Mouse (Mus musculus) limb, embryonic 11.5 days (tissue): Measurements from ENCODE around the gene Gm15737. TPM values are rescaled to one million over a fixed set of nuclear protein-coding genes. Genes with fewer than 3 reads are reported as not detected.

Experiments
- ATAC-seq: fragments of 200-750 bp; cut with Nextera tagmentation; 2 replicates; pipeline ENCODE4 v1.8.0; 2017; ENCODE audit warnings: low read depth; ENCODE audit not compliant: insufficient number of reproducible peaks, low FRiP score, low TSS enrichment
- DNase-seq: peaks from one replicate; pipeline ENCODE4 v3.0.0-alpha.2; 2015; ENCODE audit warnings: low spot score
- H3K27ac ChIP-seq: fragments of 300-500 bp; sonication (generic); replicated peaks from 2 replicates; pipeline ENCODE4 v1.5.1; 2014; ENCODE audit warnings: low read depth, mild to moderate bottlenecking, low read length
- H3K27me3 ChIP-seq: fragments of 300-500 bp; sonication (generic); 2 replicates; pipeline ENCODE4 v1.6.1; 2014; ENCODE audit warnings: mild to moderate bottlenecking, low read length, mixed read lengths; ENCODE audit not compliant: control insufficient read depth, insufficient read depth
- H3K36me3 ChIP-seq: fragments of 300-500 bp; sonication (generic); 2 replicates; pipeline ENCODE4 v1.6.1; 2014; ENCODE audit warnings: mild to moderate bottlenecking, low read length, moderate library complexity, mixed read lengths; ENCODE audit not compliant: control insufficient read depth, insufficient read depth
- H3K4me1 ChIP-seq: fragments of 300-500 bp; sonication (generic); 2 replicates; pipeline ENCODE4 v1.6.1; 2014; ENCODE audit warnings: low read length, mixed read lengths; ENCODE audit not compliant: control insufficient read depth, insufficient read depth
- H3K4me2 ChIP-seq: fragments of 300-500 bp; sonication (generic); 2 replicates; pipeline ENCODE4 v1.6.1; 2014; ENCODE audit warnings: low read depth, mild to moderate bottlenecking, moderate library complexity; ENCODE audit not compliant: severe bottlenecking
- H3K4me3 ChIP-seq: fragments of 300-500 bp; sonication (generic); 2 replicates; pipeline ENCODE4 v1.5.1; 2014; ENCODE audit warnings: low read depth, low read length
- H3K9ac ChIP-seq: fragments of 300-500 bp; sonication (generic); 2 replicates; pipeline ENCODE4 v1.6.1; 2014; ENCODE audit warnings: mild to moderate bottlenecking, low read length
- H3K9me3 ChIP-seq: fragments of 300-500 bp; sonication (generic); 2 replicates; pipeline ENCODE4 v1.6.1; 2016; ENCODE audit warnings: low read length; ENCODE audit not compliant: control insufficient read depth
- WGBS: fragments of 180-500 bp; shearing (Covaris S2); extraction: QIAGEN DNeasy Blood & Tissue Kit; methylation state at CpG from one replicate; pipeline ENCODE4 v1.1.7; 2014; 5-methylcytosine and 5-hydroxymethylcytosine counted together
- polyA plus RNA-seq: library from polyadenylated mRNA; unstranded; fragments of >200 nt; fragmentation: Nextera tagmentation; extraction: Ambion mirVana; gene quantifications from 2 replicates; pipeline ENCODE4 v1.2.1, GENCODE M21; 2014

Gene Gm15737
- polyA plus RNA-seq, 1 experiment from 2014 or later, result 0.03 TPM

- no peak overlapping the region for H3K27ac ChIP-seq
- no peak for DNase-seq
- H3K36me3 ChIP-seq, result no peaks in the 10 kb centered on the region
- no peak for ATAC-seq
- 54% methylated on average over 5 of the region's 5 CpGs for WGBS
- H3K9me3 ChIP-seq, result no peaks in the 10 kb centered on the region
- no peak overlapping the region for H3K4me3 ChIP-seq
- no peak overlapping the region for H3K4me2 ChIP-seq
- H3K27me3 ChIP-seq, result no peaks in the 10 kb centered on the region
- H3K9ac ChIP-seq, result no peak overlapping the region
- H3K4me1 ChIP-seq, result no peaks in the 10 kb centered on the region
These were observed 8.8 kb upstream of the Gm15737 start for GRCm38 (mm10) chr6:92860285-92860912.

GRCm38 (mm10) chr6:92862599-92862998 lies 6.6 kb upstream of the Gm15737 start:
- Histone ChIP-seq H3K9ac (no peak overlapping the region), H3K4me1 (no peaks in the 10 kb centered on the region), H3K9me3 (no peaks in the 10 kb centered on the region), H3K36me3 (no peaks in the 10 kb centered on the region), H3K4me3 (no peak overlapping the region), H3K27me3 (no peaks in the 10 kb centered on the region), H3K27ac (no peak overlapping the region), H3K4me2 (no peak overlapping the region)
- WGBS, result 66% methylated on average over 9 of the region's 9 CpGs
- DNase-seq (no peak), ATAC-seq (no peak)

- H3K4me3 ChIP-seq, result no peak overlapping the region
- no peak overlapping the region for H3K27ac ChIP-seq
- no peaks in the 10 kb centered on the region for H3K36me3 ChIP-seq
- peaks cover 14% of the 10 kb centered on the region for H3K4me1 ChIP-seq
- ATAC-seq (0 out of 2 replicates have a peak, but pooled peaks have one; percentile 65), DNase-seq (peak; percentile 60)
- WGBS, result 19% methylated on average over 16 of the region's 16 CpGs
- H3K27me3 ChIP-seq, result no peaks in the 10 kb centered on the region
- H3K9me3 ChIP-seq, result no peaks in the 10 kb centered on the region
- no peak overlapping the region for H3K9ac ChIP-seq
- peak overlapping the region; percentile 22; the same call in 1 of the 2 replicates for H3K4me2 ChIP-seq
These were observed 544 bp downstream of the Gm15737 start for GRCm38 (mm10) chr6:92869582-92870219.

DNA sequence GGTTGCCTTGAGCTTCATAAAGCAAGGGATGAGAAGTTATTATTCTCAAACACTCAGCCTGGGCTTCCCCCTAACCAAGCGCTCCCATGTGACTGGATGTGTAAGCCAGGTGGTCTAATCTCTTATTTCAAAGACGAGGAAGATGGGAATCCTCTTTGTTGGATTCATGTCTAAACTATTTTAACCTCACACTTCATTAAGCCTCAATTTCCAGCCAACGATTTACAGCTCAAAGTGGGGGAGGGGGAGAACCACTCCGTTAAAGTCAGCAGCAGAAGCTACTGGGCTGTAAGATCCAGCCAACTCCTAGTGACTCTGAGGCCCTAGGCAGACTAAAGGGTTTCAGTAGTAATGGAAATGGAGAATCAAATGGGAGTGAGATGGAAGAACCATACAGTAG lies 2.7 kb downstream of the Gm15737 start:
- Histone ChIP-seq H3K4me1 (peaks cover 14% of the 10 kb centered on the region), H3K4me2 (no peak overlapping the region), H3K4me3 (no peak overlapping the region), H3K36me3 (no peaks in the 10 kb centered on the region), H3K27ac (no peak overlapping the region), H3K9me3 (no peaks in the 10 kb centered on the region), H3K9ac (no peak overlapping the region), H3K27me3 (no peaks in the 10 kb centered on the region)
- 35% methylated on average over 4 of the region's 4 CpGs for WGBS
- ATAC-seq (no peak), DNase-seq (no peak)

GRCm38 (mm10) chr6:92872766-92873165 lies 3.6 kb downstream of the Gm15737 start:
- Histone ChIP-seq H3K4me2 (no peak overlapping the region), H3K4me3 (no peak overlapping the region), H3K36me3 (no peaks in the 10 kb centered on the region), H3K4me1 (peaks cover 14% of the 10 kb centered on the region), H3K27ac (no peak overlapping the region), H3K9me3 (no peaks in the 10 kb centered on the region), H3K27me3 (no peaks in the 10 kb centered on the region), H3K9ac (no peak overlapping the region)
- 88% methylated on average over 10 of the region's 10 CpGs for WGBS
- DNase-seq (no peak), ATAC-seq (no peak)

DNA sequence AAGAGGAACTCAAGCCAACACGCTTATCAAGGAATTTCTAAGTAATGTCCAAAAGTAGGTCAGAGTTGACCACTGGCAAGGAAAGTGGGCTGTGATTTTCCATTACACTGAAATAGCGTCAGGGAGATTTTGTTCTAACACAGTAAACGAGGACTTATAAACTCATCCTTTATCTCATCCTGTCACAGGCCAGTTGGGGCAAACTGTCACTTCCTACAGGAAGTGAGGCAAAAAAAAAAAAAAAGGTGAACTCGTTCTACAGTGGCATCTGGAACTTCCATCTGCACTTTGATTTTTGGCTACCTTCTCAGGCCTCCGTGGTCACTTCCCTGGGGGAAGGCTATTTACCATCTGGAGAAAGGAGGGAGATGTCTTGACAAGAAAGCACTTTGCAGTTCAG lies 5.7 kb downstream of the Gm15737 start:
- Histone ChIP-seq H3K4me2 (no peak overlapping the region), H3K27ac (no peak overlapping the region), H3K4me3 (no peak overlapping the region), H3K36me3 (no peaks in the 10 kb centered on the region), H3K4me1 (peaks cover 8% of the 10 kb centered on the region), H3K9me3 (no peaks in the 10 kb centered on the region), H3K27me3 (no peaks in the 10 kb centered on the region), H3K9ac (no peak overlapping the region)
- ATAC-seq (no peak), DNase-seq (no peak)
- WGBS, result 62% methylated on average over 5 of the region's 5 CpGs

DNA sequence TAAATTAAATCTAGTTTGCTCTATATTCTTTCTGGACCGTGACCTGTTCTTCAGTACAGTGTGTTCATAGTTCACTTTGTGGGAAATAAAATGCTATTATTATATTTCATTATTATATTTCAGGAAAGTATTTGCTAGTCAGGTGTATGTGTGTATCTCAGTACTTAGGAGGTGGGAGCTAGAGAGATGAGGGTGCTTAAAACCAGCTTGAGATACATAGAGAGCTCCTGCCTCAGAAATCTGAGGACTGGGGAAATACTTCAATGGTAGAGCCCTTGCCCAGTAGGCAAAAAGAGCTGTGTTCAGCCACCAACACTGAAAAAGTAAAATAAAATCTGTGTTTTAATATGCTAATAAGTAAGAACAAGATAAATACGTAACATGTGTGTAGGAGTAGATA lies 6.2 kb downstream of the Gm15737 start:
- Histone ChIP-seq H3K4me1 (peaks cover 4% of the 10 kb centered on the region; the same call in 1 of the 2 replicates), H3K27ac (no peak overlapping the region), H3K4me2 (no peak overlapping the region), H3K4me3 (no peak overlapping the region), H3K27me3 (no peaks in the 10 kb centered on the region), H3K9me3 (no peaks in the 10 kb centered on the region), H3K9ac (no peak overlapping the region), H3K36me3 (no peaks in the 10 kb centered on the region)
- DNase-seq, result no peak
- 90% methylated on average over 2 of the region's 2 CpGs for WGBS
- ATAC-seq, result no peak

- no peaks in the 10 kb centered on the region for H3K36me3 ChIP-seq
These were observed 7.0 kb downstream of the Gm15737 start for GRCm38 (mm10) chr6:92876121-92876520.

More at GRCm38 (mm10) chr6:92876121-92876520, 7.0 kb downstream of the Gm15737 start:
- H3K9me3 ChIP-seq, result no peaks in the 10 kb centered on the region
- ATAC-seq (no peak), DNase-seq (no peak)
- no peak overlapping the region for H3K4me2 ChIP-seq
- 0 out of 2 replicates have a peak, but pooled peaks cover 3% of the 10 kb centered on the region for H3K4me1 ChIP-seq
- WGBS, result 83% methylated on average over 5 of the region's 5 CpGs
- no peak overlapping the region for H3K9ac ChIP-seq
- H3K27me3 ChIP-seq, result no peaks in the 10 kb centered on the region
- no peak overlapping the region for H3K27ac ChIP-seq
- no peak overlapping the region for H3K4me3 ChIP-seq
